Mouse (Mus musculus): Measurements from ENCODE around the gene Hivep3.

The Hivep3 gene

DNA sequence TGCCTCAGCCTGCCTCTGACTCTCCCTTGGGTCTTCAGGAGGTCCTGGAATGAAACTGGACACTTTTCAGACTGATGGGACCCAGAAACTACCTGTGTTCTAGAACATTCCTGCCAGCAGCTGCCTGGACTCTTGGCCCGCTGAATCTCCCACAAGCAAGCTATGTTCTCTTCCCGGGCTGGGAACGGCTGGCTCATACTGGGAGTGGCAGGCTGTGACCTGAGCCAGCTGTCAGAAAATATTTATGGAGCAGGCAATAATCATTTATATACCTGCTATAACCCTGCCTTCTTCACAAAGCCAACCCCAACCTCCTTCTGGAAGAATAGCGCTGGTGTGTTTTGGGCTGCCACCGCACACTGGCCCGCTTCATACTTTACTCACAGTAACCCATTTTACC, 434.2 kb downstream of the Hivep3 start:
- no peak for DNase-seq

GRCm38 (mm10) chr4:120168346-120168745, 434.8 kb downstream of the Hivep3 start:
- no peak for DNase-seq

DNA sequence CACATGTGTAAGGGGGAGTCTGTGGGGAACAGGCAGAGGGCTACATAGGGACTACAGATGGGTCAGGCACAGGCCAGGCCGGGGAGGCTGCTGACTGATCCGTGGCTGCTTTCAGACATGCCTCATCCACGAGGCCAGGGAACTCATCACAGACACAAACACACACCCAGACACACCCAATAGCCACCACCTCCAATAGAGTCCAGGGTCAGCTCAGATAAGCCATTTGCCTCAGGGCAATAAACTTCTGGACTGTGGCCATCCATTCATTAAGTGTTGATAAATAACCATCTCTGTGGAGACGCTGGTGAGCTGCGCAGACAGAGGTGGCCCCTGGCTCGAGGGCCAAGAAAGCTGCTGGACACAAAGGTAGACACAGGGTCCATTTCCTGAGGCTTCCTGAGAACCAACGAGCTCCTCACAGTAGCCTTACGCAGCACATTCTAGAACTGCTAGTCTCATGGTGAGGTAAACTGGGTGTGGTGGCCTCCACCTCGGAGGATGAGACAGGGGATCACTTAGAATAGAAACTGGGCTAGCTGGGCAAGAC, 436.9 kb downstream of the Hivep3 start:
- no peak for DNase-seq

- no peak for DNase-seq
Measured at GRCm38 (mm10) chr4:120172050-120172684, 438.6 kb downstream of the Hivep3 start.

DNA sequence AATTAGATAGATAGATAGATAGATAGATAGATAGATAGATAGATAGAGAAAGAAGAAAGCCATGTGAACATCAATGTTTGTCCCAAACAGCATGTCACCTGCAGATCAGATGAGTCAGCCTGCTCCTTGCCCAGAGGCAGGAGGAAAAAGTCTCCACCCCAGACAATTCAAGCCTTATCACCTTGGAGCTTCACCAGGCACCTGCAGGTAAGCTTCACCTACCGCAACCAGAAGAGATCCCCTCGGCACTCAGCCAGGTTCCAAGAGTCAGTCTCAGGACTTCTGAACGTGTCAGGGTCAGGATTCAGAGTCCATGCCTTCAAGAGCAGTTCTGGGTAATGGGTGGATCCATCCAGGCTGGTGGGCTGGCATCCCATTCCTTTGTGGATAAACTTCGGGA, 445.5 kb downstream of the Hivep3 start:
- DNase-seq = no peak

GRCm38 (mm10) chr4:120180535-120180934, 447.0 kb downstream of the Hivep3 start:
- DNase-seq = no peak

- DNase-seq = no peak
Measured at GRCm38 (mm10) chr4:120184374-120184991, 450.9 kb downstream of the Hivep3 start.

- no peak for DNase-seq
Measured at GRCm38 (mm10) chr4:120186441-120186840, 452.9 kb downstream of the Hivep3 start.

DNA sequence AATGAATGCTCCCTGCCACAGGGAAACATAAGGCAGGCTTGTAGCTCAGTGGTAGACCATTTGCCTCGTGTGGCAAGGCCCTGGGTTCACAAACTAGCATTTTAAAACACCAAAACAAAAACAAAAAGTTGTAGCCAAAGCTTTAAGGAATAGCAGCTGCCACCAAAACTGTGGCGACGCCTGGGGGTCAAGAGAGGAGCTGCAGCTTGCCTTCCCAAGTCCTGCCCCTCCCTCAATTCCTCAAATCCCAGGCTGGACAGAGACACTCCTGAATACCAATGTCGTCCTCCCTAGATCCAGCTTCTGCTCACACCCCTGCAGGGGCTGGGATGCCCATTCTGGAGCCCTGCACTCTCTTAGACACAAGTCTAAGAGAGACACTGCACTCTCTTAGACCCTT, 453.4 kb downstream of the Hivep3 start:
- DNase-seq = peak; percentile 30
